Mouse (Mus musculus): ENCODE data around the gene Rnls. TPM values are rescaled to one million over a fixed set of nuclear protein-coding genes. Genes with fewer than 3 reads are reported as not detected.

The Rnls gene
- polyA plus RNA-seq, 1 experiment from 2014 or later, result 10.2 TPM

- Histone ChIP-seq H3K27me3 (ENCODE audit: control insufficient read depth, insufficient read depth, low read length) (no peaks in the 10 kb centered on the region), H3K4me2 (no peak overlapping the region), H3K9ac (ENCODE audit: low read depth, low read length) (no peak overlapping the region), H3K4me1 (ENCODE audit: control insufficient read depth, insufficient read depth, low read length) (no peaks in the 10 kb centered on the region), H3K9me3 (replicated peaks; ENCODE audit: control insufficient read depth, low read length) (no peaks in the 10 kb centered on the region), H3K36me3 (ENCODE audit: control insufficient read depth, insufficient read depth, low read length) (no peaks in the 10 kb centered on the region), H3K4me3 (ENCODE audit: low read depth, low read length) (no peak overlapping the region), H3K27ac (ENCODE audit: low read depth, low read length) (no peak overlapping the region)
- 77% methylated on average over 8 of the region's 8 CpGs for WGBS (ENCODE audit: insufficient replicate concordance)
- no peak for ATAC-seq (replicated peaks; ENCODE audit: insufficient number of reproducible peaks, low FRiP score, low TSS enrichment)
Observed at GRCm38 (mm10) chr19:33114631-33115295, 277.3 kb downstream of the Rnls start.

GRCm38 (mm10) chr19:33113746-33114145 is 278.3 kb downstream of the Rnls start:
- no peaks in the 10 kb centered on the region for H3K9me3 ChIP-seq (replicated peaks; ENCODE audit: control insufficient read depth, low read length)
- H3K4me3 ChIP-seq (ENCODE audit: low read depth, low read length), result no peak overlapping the region
- H3K36me3 ChIP-seq (ENCODE audit: control insufficient read depth, insufficient read depth, low read length), result no peaks in the 10 kb centered on the region
- H3K4me2 ChIP-seq, result no peak overlapping the region
- no peaks in the 10 kb centered on the region for H3K27me3 ChIP-seq (ENCODE audit: control insufficient read depth, insufficient read depth, low read length)
- H3K9ac ChIP-seq (ENCODE audit: low read depth, low read length), result no peak overlapping the region
- peaks cover 4% of the 10 kb centered on the region for H3K4me1 ChIP-seq (ENCODE audit: control insufficient read depth, insufficient read depth, low read length)
- no peak for ATAC-seq (replicated peaks; ENCODE audit: insufficient number of reproducible peaks, low FRiP score, low TSS enrichment)
- H3K27ac ChIP-seq (ENCODE audit: low read depth, low read length), result no peak overlapping the region
- 64% methylated on average over 7 of the region's 7 CpGs for WGBS (ENCODE audit: insufficient replicate concordance)

- H3K9me3 ChIP-seq (replicated peaks; ENCODE audit: control insufficient read depth, low read length), result no peaks in the 10 kb centered on the region
- ATAC-seq (replicated peaks; ENCODE audit: insufficient number of reproducible peaks, low FRiP score, low TSS enrichment), result no peak
- H3K4me1 ChIP-seq (ENCODE audit: control insufficient read depth, insufficient read depth, low read length), result peaks cover 4% of the 10 kb centered on the region
- no peak overlapping the region for H3K4me2 ChIP-seq
- 81% methylated on average over 9 of the region's 9 CpGs for WGBS (ENCODE audit: insufficient replicate concordance)
- H3K27me3 ChIP-seq (ENCODE audit: control insufficient read depth, insufficient read depth, low read length), result no peaks in the 10 kb centered on the region
- H3K27ac ChIP-seq (ENCODE audit: low read depth, low read length), result no peak overlapping the region
- no peaks in the 10 kb centered on the region for H3K36me3 ChIP-seq (ENCODE audit: control insufficient read depth, insufficient read depth, low read length)
- H3K4me3 ChIP-seq (ENCODE audit: low read depth, low read length), result no peak overlapping the region
- no peak overlapping the region for H3K9ac ChIP-seq (ENCODE audit: low read depth, low read length)
Observed at GRCm38 (mm10) chr19:33110404-33110803, 281.7 kb downstream of the Rnls start.

- no peak overlapping the region for H3K9ac ChIP-seq (ENCODE audit: low read depth, low read length)
- H3K4me2 ChIP-seq, result no peak overlapping the region
- H3K4me3 ChIP-seq (ENCODE audit: low read depth, low read length), result no peak overlapping the region
- WGBS (ENCODE audit: insufficient replicate concordance), result 77% methylated on average over 6 of the region's 6 CpGs
- peaks cover 4% of the 10 kb centered on the region for H3K4me1 ChIP-seq (ENCODE audit: control insufficient read depth, insufficient read depth, low read length)
- H3K27me3 ChIP-seq (ENCODE audit: control insufficient read depth, insufficient read depth, low read length), result no peaks in the 10 kb centered on the region
- no peaks in the 10 kb centered on the region for H3K36me3 ChIP-seq (ENCODE audit: control insufficient read depth, insufficient read depth, low read length)
- H3K27ac ChIP-seq (ENCODE audit: low read depth, low read length), result no peak overlapping the region
- ATAC-seq (replicated peaks; ENCODE audit: insufficient number of reproducible peaks, low FRiP score, low TSS enrichment), result no peak
- no peaks in the 10 kb centered on the region for H3K9me3 ChIP-seq (replicated peaks; ENCODE audit: control insufficient read depth, low read length)
Observed at GRCm38 (mm10) chr19:33109941-33110371, 282.1 kb downstream of the Rnls start.

GRCm38 (mm10) chr19:33109141-33109540 is 283.0 kb downstream of the Rnls start:
- H3K4me1 ChIP-seq (ENCODE audit: control insufficient read depth, insufficient read depth, low read length), result peaks cover 4% of the 10 kb centered on the region
- no peaks in the 10 kb centered on the region for H3K36me3 ChIP-seq (ENCODE audit: control insufficient read depth, insufficient read depth, low read length)
- no peak overlapping the region for H3K27ac ChIP-seq (ENCODE audit: low read depth, low read length)
- H3K9me3 ChIP-seq (replicated peaks; ENCODE audit: control insufficient read depth, low read length), result no peaks in the 10 kb centered on the region
- H3K27me3 ChIP-seq (ENCODE audit: control insufficient read depth, insufficient read depth, low read length), result no peaks in the 10 kb centered on the region
- no peak for ATAC-seq (replicated peaks; ENCODE audit: insufficient number of reproducible peaks, low FRiP score, low TSS enrichment)
- WGBS (ENCODE audit: insufficient replicate concordance), result 60% methylated on average over 7 of the region's 7 CpGs
- no peak overlapping the region for H3K4me3 ChIP-seq (ENCODE audit: low read depth, low read length)
- no peak overlapping the region for H3K4me2 ChIP-seq
- H3K9ac ChIP-seq (ENCODE audit: low read depth, low read length), result no peak overlapping the region

- no peak for ATAC-seq (replicated peaks; ENCODE audit: insufficient number of reproducible peaks, low FRiP score, low TSS enrichment)
- Histone ChIP-seq H3K4me1 (ENCODE audit: control insufficient read depth, insufficient read depth, low read length) (peaks cover 6% of the 10 kb centered on the region), H3K9me3 (replicated peaks; ENCODE audit: control insufficient read depth, low read length) (no peaks in the 10 kb centered on the region), H3K27ac (ENCODE audit: low read depth, low read length) (no peak overlapping the region), H3K36me3 (ENCODE audit: control insufficient read depth, insufficient read depth, low read length) (no peaks in the 10 kb centered on the region), H3K9ac (ENCODE audit: low read depth, low read length) (no peak overlapping the region), H3K27me3 (ENCODE audit: control insufficient read depth, insufficient read depth, low read length) (no peaks in the 10 kb centered on the region), H3K4me3 (ENCODE audit: low read depth, low read length) (no peak overlapping the region), H3K4me2 (no peak overlapping the region)
- 83% methylated on average over 6 of the region's 6 CpGs for WGBS (ENCODE audit: insufficient replicate concordance)
Observed at GRCm38 (mm10) chr19:33103851-33104250, 288.2 kb downstream of the Rnls start.

- no peaks in the 10 kb centered on the region for H3K27me3 ChIP-seq (ENCODE audit: control insufficient read depth, insufficient read depth, low read length)
- no peak for ATAC-seq (replicated peaks; ENCODE audit: insufficient number of reproducible peaks, low FRiP score, low TSS enrichment)
- no peak overlapping the region for H3K9ac ChIP-seq (ENCODE audit: low read depth, low read length)
- H3K27ac ChIP-seq (ENCODE audit: low read depth, low read length), result no peak overlapping the region
- H3K4me2 ChIP-seq, result no peak overlapping the region
- H3K4me3 ChIP-seq (ENCODE audit: low read depth, low read length), result no peak overlapping the region
- H3K36me3 ChIP-seq (ENCODE audit: control insufficient read depth, insufficient read depth, low read length), result no peaks in the 10 kb centered on the region
- H3K4me1 ChIP-seq (ENCODE audit: control insufficient read depth, insufficient read depth, low read length), result peaks cover 6% of the 10 kb centered on the region
- no peaks in the 10 kb centered on the region for H3K9me3 ChIP-seq (replicated peaks; ENCODE audit: control insufficient read depth, low read length)
- 62% methylated on average over 7 of the region's 7 CpGs for WGBS (ENCODE audit: insufficient replicate concordance)
Observed at GRCm38 (mm10) chr19:33102783-33103139, 289.3 kb downstream of the Rnls start.

GRCm38 (mm10) chr19:33102008-33102782 is 289.9 kb downstream of the Rnls start:
- no peak for ATAC-seq (replicated peaks; ENCODE audit: insufficient number of reproducible peaks, low FRiP score, low TSS enrichment)
- Histone ChIP-seq H3K4me3 (ENCODE audit: low read depth, low read length) (no peak overlapping the region), H3K9me3 (replicated peaks; ENCODE audit: control insufficient read depth, low read length) (no peaks in the 10 kb centered on the region), H3K27me3 (ENCODE audit: control insufficient read depth, insufficient read depth, low read length) (no peaks in the 10 kb centered on the region), H3K4me1 (ENCODE audit: control insufficient read depth, insufficient read depth, low read length) (peaks cover 6% of the 10 kb centered on the region), H3K9ac (ENCODE audit: low read depth, low read length) (no peak overlapping the region), H3K27ac (ENCODE audit: low read depth, low read length) (no peak overlapping the region), H3K36me3 (ENCODE audit: control insufficient read depth, insufficient read depth, low read length) (no peaks in the 10 kb centered on the region), H3K4me2 (no peak overlapping the region)
- 70% methylated on average over 7 of the region's 7 CpGs for WGBS (ENCODE audit: insufficient replicate concordance)

Measured in heart, embryonic 11.5 days (tissue).